ENCODE assay signal across 8 mouse cellular contexts in the genomic region with DNA sequence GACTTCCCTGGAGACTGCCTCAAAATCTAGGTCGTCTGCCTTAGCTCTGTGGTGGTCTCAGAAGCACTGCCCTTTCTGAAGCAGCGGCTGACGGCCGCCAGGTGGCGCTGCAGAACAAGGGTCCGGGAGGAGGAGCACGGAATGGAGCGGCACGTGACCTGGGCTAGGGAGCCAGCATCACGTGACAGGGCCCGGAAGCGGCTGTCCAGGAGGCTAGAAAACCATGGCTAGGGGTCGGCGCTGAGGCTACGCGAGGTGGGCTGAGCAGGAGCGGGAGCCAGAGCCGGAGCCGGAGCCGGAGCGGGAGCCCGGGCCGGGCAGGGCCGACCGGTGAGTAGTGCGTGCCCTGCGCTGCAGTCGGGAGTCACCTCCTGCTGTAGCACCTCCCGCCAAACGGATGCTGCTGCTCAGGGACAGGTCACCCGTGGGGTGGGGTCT. TPM values are rescaled to one million over a fixed set of nuclear protein-coding genes. Genes with fewer than 3 reads are reported as not detected.
DNase-seq lines count a peak whose midpoint lies in the region; ATAC-seq and TF ChIP-seq lines count a peak whose summit lies in the region.

Gene Slc36a1, plus strand, starts transcription at position 192 of the 438 bp plus-strand sequence.

- no peaks in the 10 kb centered on the region for H3K36me3 ChIP-seq in hindbrain, embryonic 15.5 days

- ATAC-seq in Patski = peak; percentile 66
- peak; percentile 95 for ATAC-seq in hindbrain, embryonic 15.5 days (ENCODE audit: low FRiP score, low read depth)

- in situ Hi-C loops in Patski (cut with MboI; ENCODE audit: low pct_unique_long_range_greater_than_20kb) = loop anchor here (5.0 kb wide), 1 partner anchor 178 kb away; no protein-coding TSS in a partner anchor

- H3K4me1 ChIP-seq in hindbrain, embryonic 15.5 days (replicated peaks) = peaks cover 23% of the 10 kb centered on the region

- CTCF ChIA-PET in Patski (lab: Charles Lee) = interaction anchor here (0.8 to 4.7 kb wide), 17 partner anchors 10 to 249 kb away, joined by 3 to 41 read pairs (median 4); no protein-coding TSS in a partner anchor

- peak within 1 kb of the TSS; percentile 82 for H3K9ac ChIP-seq in hindbrain, embryonic 15.5 days

- peak; percentile 38 for DNase-seq in Patski (ENCODE audit: low read depth, low spot score)
- peak; percentile 99 to 100 for DNase-seq in cerebellum, postnatal 14 days
- DNase-seq in frontal cortex, postnatal 25 days (ENCODE audit: low spot score in 2 of 2) = peak; percentile 92 to 95
- peak; percentile 90 for DNase-seq in left cerebral cortex, adult 11 months (ENCODE audit: low spot score)
- peak; percentile 94 to 97 for DNase-seq in lung, postnatal 4 days
- DNase-seq in retina, postnatal 7 days (ENCODE audit: low read depth, low spot score) = peak; percentile 91
- peak; percentile 98 for DNase-seq in urinary bladder, adult 2 months (ENCODE audit: low spot score)

- H3K27ac ChIP-seq in hindbrain, embryonic 15.5 days (replicated peaks) = peak within 1 kb of the TSS; percentile 54

- under 1% methylated on average over 31 of the region's 31 CpGs for WGBS in hindbrain, embryonic 15.5 days

- peak within 1 kb of the TSS; percentile 88 for H3K4me2 ChIP-seq in hindbrain, embryonic 15.5 days

- peak within 1 kb of the TSS; percentile 86 for H3K4me3 ChIP-seq in hindbrain, embryonic 15.5 days

- peak; percentile 99 for TF ChIP-seq CTCF in Patski (IDR thresholded peaks at IDR 0.05)

- POLR2A ChIA-PET in Patski (lab: Charles Lee) = interaction anchor here (0.7 to 1.2 kb wide), 3 partner anchors 46 to 185 kb away, joined by 3 to 5 read pairs (median 3); no protein-coding TSS in a partner anchor

- H3K9me3 ChIP-seq in hindbrain, embryonic 15.5 days = no peaks in the 10 kb centered on the region

- peaks cover 21% of the 10 kb centered on the region for H3K27me3 ChIP-seq in Patski
- H3K27me3 ChIP-seq in hindbrain, embryonic 15.5 days = 0 out of 2 replicates have a peak, but pooled peaks cover 3% of the 10 kb centered on the region

RNA-seq across cellular contexts. Expression of gene Slc36a1, which starts in this region (rescaled TPM):
- 17.5 TPM for polyA plus RNA-seq in Patski (2021)
- 3.2 and 5.6 TPM in 2 replicates for polyA plus RNA-seq in hindbrain, embryonic 15.5 days (2015; fragmentation: Nextera tagmentation; extraction: Ambion mirVana)
- polyA plus RNA-seq in urinary bladder, adult 2 months (2012; rRNA removed) = 14.0 and 17.3 TPM in 2 replicates

Comparison
In these comparisons a context has a peak if more than half of its experiments do, and no peak if none do; other contexts are left out.
1. Peak in every context shown above with its lines: DNase-seq, ATAC-seq, H3K4me3 ChIP-seq and H3K27ac ChIP-seq.
2. DNase-seq: peak in every context shown above with its lines; median percentile 100 in cerebellum, postnatal 14 days; 98 in urinary bladder, adult 2 months; 96 in lung, postnatal 4 days; 94 in frontal cortex, postnatal 25 days; 91 in retina, postnatal 7 days; 90 in left cerebral cortex, adult 11 months; 38 in Patski.